Mouse (Mus musculus) heart, embryonic 13.5 days (tissue): ENCODE results near the gene Rpl18a. TPM values are rescaled to one million over a fixed set of nuclear protein-coding genes. Genes with fewer than 3 reads are reported as not detected.

ENCODE experiments used
- ATAC-seq: fragments of 200-750 bp; cut with Nextera tagmentation; 2 replicates; pipeline ENCODE4 v1.8.0; 2017; ENCODE audit warnings: moderate TSS enrichment; ENCODE audit not compliant: insufficient number of reproducible peaks, low FRiP score, low TSS enrichment; ENCODE audit errors: extremely low read depth
- H3K27ac ChIP-seq: fragments of 300-500 bp; sonication (generic); replicated peaks from 2 replicates; pipeline ENCODE4 v1.5.1; 2015; ENCODE audit warnings: moderate library complexity, mild to moderate bottlenecking, inconsistent platforms
- H3K27me3 ChIP-seq: fragments of 300-500 bp; sonication (generic); replicated peaks from 2 replicates; pipeline ENCODE4 v1.6.1; 2015; ENCODE audit warnings: mild to moderate bottlenecking, inconsistent platforms
- H3K36me3 ChIP-seq: fragments of 300-500 bp; sonication (generic); 2 replicates; pipeline ENCODE4 v1.6.1; 2015; ENCODE audit warnings: mild to moderate bottlenecking, inconsistent platforms
- H3K4me1 ChIP-seq: fragments of 300-500 bp; sonication (generic); 2 replicates; pipeline ENCODE4 v1.6.1; 2015; ENCODE audit warnings: inconsistent platforms
- H3K4me2 ChIP-seq: fragments of 300-500 bp; sonication (generic); 2 replicates; pipeline ENCODE4 v1.6.1; 2015; ENCODE audit warnings: inconsistent platforms, mild to moderate bottlenecking, moderate library complexity
- H3K4me3 ChIP-seq: fragments of 300-500 bp; sonication (generic); 2 replicates; pipeline ENCODE4 v1.5.1; 2015; ENCODE audit warnings: moderate library complexity, mild to moderate bottlenecking, inconsistent platforms
- H3K9ac ChIP-seq: fragments of 300-500 bp; sonication (generic); 2 replicates; pipeline ENCODE4 v1.6.1; 2015; ENCODE audit warnings: inconsistent platforms, mild to moderate bottlenecking, moderate library complexity
- H3K9me3 ChIP-seq: fragments of 300-500 bp; sonication (generic); 2 replicates; pipeline ENCODE4 v1.6.1; 2016; ENCODE audit warnings: inconsistent platforms
- WGBS: fragments of 180-500 bp; shearing (Covaris S2); methylation state at CpG from one replicate; pipeline ENCODE4 v1.1.7; 2015; ENCODE audit warnings: mixed read lengths; 5-methylcytosine and 5-hydroxymethylcytosine counted together
- polyA plus RNA-seq: library from polyadenylated mRNA; unstranded; fragments of >200 nt; fragmentation: Nextera tagmentation; extraction: Ambion mirVana; gene quantifications from 2 replicates; pipeline ENCODE4 v1.2.1, GENCODE M21; 2015

The Rpl18a gene
- polyA plus RNA-seq, 1 experiment from 2014 or later, result 3,040 TPM

DNA sequence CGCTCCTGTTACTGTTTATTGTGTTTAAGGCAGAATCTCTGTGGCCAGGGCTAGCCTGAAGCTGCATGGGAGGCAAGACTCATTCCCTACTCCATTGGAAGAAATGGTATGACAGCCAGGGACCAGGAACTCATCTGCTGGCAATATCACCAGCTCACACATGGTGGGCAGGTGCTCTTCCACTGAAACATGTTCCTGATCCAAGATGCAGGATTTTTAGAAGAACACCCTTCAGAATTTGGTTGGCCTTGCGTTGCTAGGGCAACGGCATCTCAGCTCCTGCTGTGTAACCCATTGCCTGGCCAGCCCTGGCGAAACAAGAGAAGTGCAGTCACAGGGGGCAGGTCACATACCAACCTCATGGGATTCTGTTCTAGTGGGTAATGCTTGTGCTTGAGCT lies 17.7 kb downstream of the Rpl18a start:
- Histone ChIP-seq H3K27me3 (peaks cover 9% of the 10 kb centered on the region; the same call in 1 of the 2 replicates), H3K9me3 (no peaks in the 10 kb centered on the region), H3K4me2 (no peak overlapping the region), H3K27ac (no peak overlapping the region), H3K4me1 (peaks cover 12% of the 10 kb centered on the region), H3K36me3 (no peaks in the 10 kb centered on the region), H3K9ac (no peak overlapping the region), H3K4me3 (no peak overlapping the region)
- 50% methylated on average over 4 of the region's 4 CpGs for WGBS
- no peak for ATAC-seq

DNA sequence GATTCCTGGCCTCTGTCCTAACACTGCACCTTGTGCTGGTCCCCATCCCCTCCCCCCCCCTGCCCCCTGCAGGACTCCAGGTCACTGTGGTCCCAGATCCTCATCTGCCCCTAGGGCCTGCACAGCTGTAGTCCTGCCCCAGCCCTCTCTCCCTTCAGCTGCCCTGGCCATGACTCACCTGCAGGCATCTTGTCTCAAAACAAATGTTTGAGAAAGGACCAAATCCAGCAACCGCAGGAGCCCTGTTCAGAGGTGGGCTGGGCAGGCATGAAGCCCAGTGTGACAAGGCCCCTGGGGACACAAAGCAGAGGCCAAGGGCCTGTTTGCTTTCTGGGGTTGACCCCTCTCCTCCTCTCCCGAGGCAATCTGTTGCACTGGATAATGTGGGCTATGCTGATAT lies 19.0 kb downstream of the Rpl18a start:
- H3K36me3 ChIP-seq, result no peaks in the 10 kb centered on the region
- H3K4me1 ChIP-seq, result peaks cover 12% of the 10 kb centered on the region
- WGBS, result 33% methylated on average over 2 of the region's 2 CpGs
- no peak overlapping the region for H3K27ac ChIP-seq
- H3K27me3 ChIP-seq, result peaks cover 6% of the 10 kb centered on the region; the same call in 1 of the 2 replicates
- H3K4me2 ChIP-seq, result no peak overlapping the region
- H3K9ac ChIP-seq, result no peak overlapping the region
- no peak for ATAC-seq
- H3K9me3 ChIP-seq, result no peaks in the 10 kb centered on the region
- H3K4me3 ChIP-seq, result no peak overlapping the region

DNA sequence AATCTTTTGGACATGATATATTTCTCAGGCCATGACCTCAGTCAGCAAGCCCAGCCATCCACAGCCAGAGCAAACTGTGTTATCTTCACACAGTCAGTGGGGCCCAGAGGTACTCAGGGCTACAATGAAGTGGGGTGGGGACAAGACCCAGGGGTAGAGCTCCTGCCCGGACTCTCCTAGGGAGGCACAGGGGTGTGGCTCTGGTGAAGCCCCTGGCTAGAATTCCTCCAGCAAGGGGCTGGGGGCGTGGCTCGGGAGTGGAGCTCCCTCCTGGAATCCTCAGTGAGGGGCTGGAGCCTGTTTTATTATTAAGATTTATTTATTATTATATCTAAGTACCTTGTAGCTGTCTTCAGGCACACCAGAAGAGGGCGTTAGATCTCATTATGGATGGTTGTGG lies 20.8 kb downstream of the Rpl18a start:
- H3K27me3 ChIP-seq, result peaks cover 6% of the 10 kb centered on the region; the same call in 1 of the 2 replicates
- peaks cover 24% of the 10 kb centered on the region for H3K4me1 ChIP-seq
- no peak overlapping the region for H3K4me2 ChIP-seq
- WGBS, result 41% methylated on average over 4 of the region's 4 CpGs
- H3K9me3 ChIP-seq, result no peaks in the 10 kb centered on the region
- H3K4me3 ChIP-seq, result no peak overlapping the region
- H3K9ac ChIP-seq, result no peak overlapping the region
- ATAC-seq, result no peak
- H3K27ac ChIP-seq, result no peak overlapping the region
- H3K36me3 ChIP-seq, result no peaks in the 10 kb centered on the region

DNA sequence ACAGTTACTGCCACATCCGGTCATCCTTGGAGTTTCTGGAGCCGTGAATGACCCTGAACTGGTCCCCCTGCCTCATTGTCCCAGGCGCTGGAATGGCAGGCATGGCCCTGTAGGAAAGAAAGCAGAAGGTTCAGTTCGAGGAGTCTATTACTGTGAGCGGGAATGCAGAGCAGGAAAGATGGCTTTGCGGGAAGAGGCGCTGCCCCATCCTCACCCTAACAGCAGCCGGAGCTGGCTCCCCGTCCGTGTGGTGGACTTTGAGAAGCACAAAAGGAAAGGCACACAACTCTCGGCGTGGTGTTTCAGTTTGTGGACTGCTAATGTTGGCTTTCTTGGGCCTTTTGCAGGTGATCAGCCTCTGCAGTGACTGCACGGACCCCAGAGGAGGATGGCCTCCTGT lies 22.8 kb downstream of the Rpl18a start:
- ATAC-seq, result no peak
- no peak overlapping the region for H3K4me3 ChIP-seq
- no peaks in the 10 kb centered on the region; the same call in 1 of the 2 replicates for H3K27me3 ChIP-seq

DNA sequence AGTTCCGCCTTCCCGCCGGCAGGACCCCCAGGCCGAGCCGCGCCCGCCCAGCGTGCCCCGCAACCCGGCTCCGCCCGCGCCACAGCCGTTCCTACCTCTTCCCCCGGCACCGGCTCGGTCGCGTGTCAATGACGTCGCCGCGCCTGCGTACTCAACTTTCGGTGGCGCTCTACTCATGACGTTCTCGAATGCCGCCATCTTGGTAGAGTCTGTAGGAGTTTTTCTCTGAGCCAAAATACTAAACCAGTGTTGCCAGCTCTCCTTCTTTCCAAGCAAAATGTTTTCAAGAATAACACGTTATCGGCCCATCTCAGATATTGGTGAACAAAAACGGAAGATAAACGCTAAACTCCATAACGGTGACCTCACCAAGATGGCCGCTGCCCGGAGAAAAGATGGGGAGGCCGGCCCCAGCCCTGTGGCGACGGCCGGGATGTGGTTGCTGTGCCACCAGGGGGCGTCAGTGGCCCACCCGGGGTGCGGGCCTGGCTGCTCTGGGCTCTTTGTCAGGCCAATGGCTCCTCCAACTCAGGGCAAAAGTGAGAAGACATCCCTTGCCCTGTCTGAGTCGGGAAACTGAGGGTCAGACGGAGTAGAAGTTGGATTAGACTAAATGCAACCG lies 23.7 kb downstream of the Rpl18a start, which contains the start of gene Ccdc124:
Gene Ccdc124 (minus strand): TSS at position 572 of the 622 bp plus-strand sequence.
- 1% methylated on average over 46 of the region's 46 CpGs for WGBS
- Histone ChIP-seq H3K36me3 (peaks cover 2% of the 10 kb centered on the region), H3K27me3 (no peaks in the 10 kb centered on the region; the same call in 1 of the 2 replicates), H3K4me1 (peaks cover 32% of the 10 kb centered on the region), H3K9ac (peak within 1 kb of the TSS; percentile 91), H3K9me3 (no peaks in the 10 kb centered on the region), H3K4me2 (peak within 1 kb of the TSS; percentile 98), H3K4me3 (peak within 1 kb of the TSS; percentile 91), H3K27ac (peak within 1 kb of the TSS; percentile 76)
- peak; percentile 87 for ATAC-seq

More for the DNA sequence above, 22.8 kb downstream of the Rpl18a start:
- Histone ChIP-seq H3K9me3 (no peaks in the 10 kb centered on the region), H3K4me1 (peaks cover 22% of the 10 kb centered on the region), H3K9ac (no peak overlapping the region), H3K4me2 (no peak overlapping the region), H3K27ac (no peak overlapping the region), H3K36me3 (no peaks in the 10 kb centered on the region)
- 87% methylated on average over 13 of the region's 13 CpGs for WGBS

DNA sequence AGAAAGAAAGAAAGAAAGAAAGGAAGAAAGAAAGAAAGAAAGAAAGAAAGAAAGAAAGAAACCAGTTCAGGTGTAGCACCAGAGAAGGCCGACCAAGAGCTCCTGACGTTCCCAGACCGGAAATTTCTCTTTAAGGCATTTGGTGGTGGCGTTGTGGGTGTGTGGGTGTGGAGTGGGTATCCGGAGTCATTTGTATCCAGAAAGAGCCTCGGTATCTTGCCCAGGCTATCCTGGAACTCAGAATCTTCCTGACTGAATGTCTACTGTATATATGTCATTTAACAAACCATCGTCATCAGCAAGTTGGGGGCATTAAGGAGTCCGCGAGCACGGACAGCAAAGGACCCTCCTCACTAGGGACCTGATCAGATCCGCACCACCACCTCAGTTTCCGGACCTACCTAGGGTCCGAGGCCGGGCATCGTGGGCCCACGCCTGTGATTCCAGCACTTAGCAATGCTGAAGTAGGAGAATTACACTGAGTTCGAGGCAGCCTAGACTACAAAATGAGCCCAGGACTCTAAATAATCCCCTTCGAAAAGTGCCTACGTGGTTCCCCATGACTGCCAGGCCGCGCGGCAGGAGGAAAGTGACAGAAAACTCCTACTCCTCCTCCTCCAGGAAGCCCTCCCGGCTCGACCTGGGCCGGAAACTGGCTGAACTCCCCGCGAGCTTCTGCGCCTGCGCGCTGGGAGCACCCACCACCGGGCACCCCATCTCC lies 24.4 kb downstream of the Rpl18a start:
- no peaks in the 10 kb centered on the region; the same call in none of the 2 replicates for H3K27me3 ChIP-seq
- H3K4me2 ChIP-seq, result peak overlapping the region; percentile 98
- peak overlapping the region; percentile 76 for H3K27ac ChIP-seq
- WGBS, result 5% methylated on average over 31 of the region's 31 CpGs
- no peak for ATAC-seq
- peak overlapping the region; percentile 91 for H3K9ac ChIP-seq
- H3K9me3 ChIP-seq, result no peaks in the 10 kb centered on the region
- H3K4me1 ChIP-seq, result peaks cover 37% of the 10 kb centered on the region
- peak overlapping the region; percentile 91 for H3K4me3 ChIP-seq
- H3K36me3 ChIP-seq, result peaks cover 9% of the 10 kb centered on the region

DNA sequence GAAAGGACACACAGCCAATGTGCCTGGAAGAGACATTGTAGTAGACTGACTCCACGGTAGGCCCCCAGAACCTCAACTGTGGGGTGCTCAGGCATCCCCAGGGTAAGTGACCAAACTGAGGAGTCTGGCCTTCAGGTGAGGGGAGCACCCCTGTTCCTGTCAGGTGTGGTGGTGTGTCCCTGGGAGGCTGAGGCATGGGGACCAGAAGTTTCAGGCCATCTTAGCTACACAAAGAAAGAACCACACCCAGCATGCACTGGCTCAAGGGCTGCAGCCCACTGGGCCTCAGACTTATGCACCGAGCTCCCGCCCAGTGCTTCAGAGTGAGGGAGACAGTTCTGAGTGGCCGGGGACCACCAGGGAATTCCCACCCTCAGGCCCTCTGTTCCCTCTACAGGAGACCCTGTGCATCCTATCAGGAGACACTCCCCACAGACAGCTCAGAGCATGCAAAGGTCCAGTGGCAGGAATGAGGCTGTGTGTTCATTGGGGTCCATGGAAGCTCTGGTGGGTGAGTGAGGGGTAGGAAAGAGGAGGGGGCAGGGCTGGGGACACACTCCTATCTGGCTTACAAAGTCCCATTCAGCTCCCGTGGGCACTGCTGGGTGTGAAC lies 25.9 kb downstream of the Rpl18a start:
- H3K27ac ChIP-seq, result peak overlapping the region; percentile 39
- H3K4me1 ChIP-seq, result peaks cover 41% of the 10 kb centered on the region
- H3K9me3 ChIP-seq, result no peaks in the 10 kb centered on the region
- no peak overlapping the region for H3K4me3 ChIP-seq
- no peaks in the 10 kb centered on the region; the same call in none of the 2 replicates for H3K27me3 ChIP-seq
- no peak overlapping the region for H3K4me2 ChIP-seq
- 84% methylated on average over 5 of the region's 5 CpGs for whole genome bisulfite sequencing
- H3K9ac ChIP-seq, result peak overlapping the region; percentile 37; the same call in 1 of the 2 replicates
- peaks cover 13% of the 10 kb centered on the region for H3K36me3 ChIP-seq
- ATAC-seq, result no peak

DNA sequence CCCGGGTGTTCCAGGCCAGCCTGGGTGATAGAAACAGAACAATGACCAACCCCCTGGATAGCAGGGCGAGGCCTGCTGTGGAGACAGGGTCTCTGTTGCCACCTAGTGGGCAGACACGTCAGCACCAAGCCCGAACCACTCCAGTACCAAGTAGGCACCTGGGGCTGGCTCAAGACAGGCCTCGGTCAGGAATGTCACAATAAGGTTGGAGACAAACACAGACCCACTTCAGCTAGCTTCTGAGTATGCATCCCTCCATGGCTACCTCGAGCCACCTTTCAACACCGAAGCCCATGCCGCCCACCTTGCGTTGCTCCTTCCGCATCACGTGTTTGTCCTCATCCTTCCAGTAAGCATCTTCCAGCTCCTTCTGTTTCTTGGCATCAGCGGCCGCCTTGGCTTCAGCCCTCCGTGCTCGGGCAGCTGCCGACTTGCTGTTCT lies 27.6 kb downstream of the Rpl18a start:
- H3K9ac ChIP-seq, result 0 out of 2 replicates have a peak overlapping the region, but pooled peaks have one; percentile 63
- 43% methylated on average over 16 of the region's 16 CpGs for WGBS
- no peak for ATAC-seq

DNA sequence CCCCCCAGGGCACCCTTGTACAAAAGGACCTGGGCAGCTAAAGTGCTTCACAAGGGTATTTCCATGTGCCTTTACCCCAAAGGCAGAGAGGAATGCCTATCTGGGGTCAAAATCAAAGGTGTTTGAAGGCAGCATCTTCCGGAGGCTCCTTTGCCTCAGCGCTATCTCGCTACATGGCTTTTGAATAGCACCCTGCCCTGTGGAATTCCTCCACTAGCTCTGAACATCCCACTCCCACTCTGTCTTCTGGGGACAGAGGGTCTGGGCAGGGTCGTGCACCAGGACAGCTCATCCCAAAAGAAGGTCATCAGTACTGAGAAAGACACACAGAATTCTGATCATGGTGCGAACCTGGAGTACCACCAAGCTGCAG lies 28.0 kb downstream of the Rpl18a start:
- Histone ChIP-seq H3K9me3 (no peaks in the 10 kb centered on the region), H3K4me1 (peaks cover 55% of the 10 kb centered on the region), H3K27ac (no peak overlapping the region), H3K27me3 (peaks cover 3% of the 10 kb centered on the region), H3K4me2 (peak overlapping the region; percentile 51), H3K36me3 (peaks cover 13% of the 10 kb centered on the region), H3K9ac (0 out of 2 replicates have a peak overlapping the region, but pooled peaks have one; percentile 63), H3K4me3 (no peak overlapping the region)
- no peak for ATAC-seq
- 43% methylated on average over 5 of the region's 5 CpGs for WGBS

More for the DNA sequence above, 27.6 kb downstream of the Rpl18a start:
- Histone ChIP-seq H3K4me1 (peaks cover 51% of the 10 kb centered on the region), H3K36me3 (peaks cover 13% of the 10 kb centered on the region), H3K4me3 (no peak overlapping the region), H3K9me3 (no peaks in the 10 kb centered on the region), H3K4me2 (no peak overlapping the region), H3K27ac (no peak overlapping the region), H3K27me3 (no peaks in the 10 kb centered on the region; the same call in none of the 2 replicates)

DNA sequence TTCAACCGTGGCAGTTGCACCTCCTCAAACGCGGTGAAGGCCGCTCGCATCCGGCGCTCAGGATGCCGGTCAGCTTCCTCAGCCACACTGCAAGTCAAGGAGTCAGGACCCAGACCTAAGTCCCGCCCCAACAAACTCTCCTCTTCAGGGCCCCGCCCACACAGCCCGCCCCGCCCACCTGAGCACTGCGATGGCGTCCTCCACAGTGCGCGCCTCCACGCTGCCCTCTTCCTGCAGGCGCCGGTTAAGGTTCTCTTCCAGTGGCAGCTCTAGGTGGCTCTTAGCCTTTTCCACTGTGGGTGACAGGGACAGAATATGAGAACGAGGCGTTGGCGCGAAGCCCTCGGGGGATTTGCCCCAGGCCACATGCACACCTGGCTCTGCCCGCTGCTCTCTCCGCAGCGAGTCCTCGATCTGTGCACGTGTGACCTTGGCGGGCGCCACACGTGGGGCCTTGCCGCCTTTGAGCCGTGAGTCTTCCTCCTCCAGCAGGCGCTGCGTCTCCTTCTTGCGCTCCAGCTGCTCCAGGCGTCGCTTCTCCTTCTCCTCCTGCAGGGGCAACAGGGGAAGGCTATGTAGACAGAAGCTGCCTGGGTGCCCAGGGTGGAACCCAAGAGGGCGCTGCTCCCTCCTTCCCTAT lies 28.5 kb downstream of the Rpl18a start:
- Histone ChIP-seq H3K9me3 (no peaks in the 10 kb centered on the region), H3K4me1 (peaks cover 61% of the 10 kb centered on the region), H3K27me3 (peaks cover 8% of the 10 kb centered on the region), H3K9ac (peak overlapping the region; percentile 63), H3K36me3 (peaks cover 13% of the 10 kb centered on the region), H3K4me3 (peak overlapping the region; percentile 22; the same call in 1 of the 2 replicates), H3K4me2 (peak overlapping the region; percentile 51), H3K27ac (no peak overlapping the region)
- 24% methylated on average over 40 of the region's 40 CpGs for WGBS
- no peak for ATAC-seq

DNA sequence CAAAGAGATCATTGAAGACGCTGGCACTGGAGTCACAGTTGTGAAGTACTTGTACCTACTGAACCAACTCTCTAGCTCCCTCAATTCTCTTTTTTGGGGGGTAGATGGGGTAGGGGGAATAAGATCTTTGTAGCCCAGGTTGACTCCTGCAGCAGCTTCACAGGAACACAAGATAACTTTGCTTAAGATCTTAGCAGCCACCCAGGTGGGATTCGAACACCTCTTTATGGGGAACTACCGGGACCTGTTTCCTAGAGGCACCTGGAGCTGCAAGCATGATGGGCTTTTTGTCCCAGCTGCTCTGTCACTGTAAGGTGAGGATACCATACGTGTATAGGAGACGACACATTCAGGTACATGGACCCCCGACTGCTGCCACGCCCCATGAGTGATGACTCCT lies 30.6 kb downstream of the Rpl18a start:
- Histone ChIP-seq H3K27me3 (peaks cover 29% of the 10 kb centered on the region), H3K27ac (no peak overlapping the region; the same call in 1 of the 2 replicates), H3K9me3 (no peaks in the 10 kb centered on the region), H3K9ac (no peak overlapping the region; the same call in 1 of the 2 replicates), H3K4me3 (no peak overlapping the region), H3K4me2 (peak overlapping the region; percentile 94), H3K36me3 (peaks cover 13% of the 10 kb centered on the region), H3K4me1 (peaks cover 66% of the 10 kb centered on the region)
- ATAC-seq, result no peak
- 80% methylated on average over 7 of the region's 7 CpGs for WGBS
